Mouse (Mus musculus): ENCODE results near the gene Arhgap9. TPM values are rescaled to one million over a fixed set of nuclear protein-coding genes. Genes with fewer than 3 reads are reported as not detected.
"Not testable (repeated sequence)": the region's sequence is repeated elsewhere in the genome, so short reads cannot be mapped to it uniquely, and the experiment has no call there.

Arhgap9 gene
- polyA plus RNA-seq, 1 experiment: 0.97 TPM

DNA sequence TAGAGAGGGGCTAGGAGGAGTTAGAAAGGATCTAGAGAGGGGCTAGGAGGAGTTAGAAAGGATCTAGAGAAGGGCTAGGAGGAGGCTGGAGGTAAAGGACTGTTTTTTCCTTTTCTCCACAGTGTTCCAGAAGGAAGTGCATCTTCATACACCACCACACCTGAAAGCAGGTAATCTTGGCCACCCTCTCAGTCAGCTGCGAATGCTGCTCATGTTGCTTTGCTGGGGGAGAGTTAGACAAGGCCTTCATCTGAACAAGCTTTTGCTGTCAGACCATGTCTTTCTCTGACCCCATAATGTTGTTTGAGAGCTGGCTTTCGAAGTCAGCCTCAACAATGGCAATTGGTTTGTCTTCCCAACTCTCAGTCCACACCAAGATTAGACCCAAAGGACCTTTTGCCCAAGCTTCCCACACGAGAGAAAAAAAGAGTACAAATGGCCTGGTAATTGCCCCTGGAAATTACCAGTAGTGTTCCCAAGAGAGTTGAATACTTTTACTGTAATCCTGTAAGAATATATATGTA lies 28.1 kb upstream of the Arhgap9 start:
- TF ChIP-seq POLR2A (IDR thresholded peaks at IDR 0.05; ENCODE audit: borderline replicate concordance, insufficient read depth, low read length): no peak
- TF ChIP-seq CTCF (IDR thresholded peaks at IDR 0.05; ENCODE audit: borderline replicate concordance, insufficient read depth, low read depth, low read length): no peak
- 81% methylated on average over 3 of the region's 3 CpGs for WGBS

GRCm38 (mm10) chr10:127294895-127295510 lies 26.8 kb upstream of the Arhgap9 start:
- Histone ChIP-seq H3K27me3 (ENCODE audit: control insufficient read depth, insufficient read depth, low read length) (no peaks in the 10 kb centered on the region), H3K27ac (ENCODE audit: insufficient read depth, low read length) (no peak overlapping the region), H3K4me1 (ENCODE audit: control insufficient read depth, insufficient read depth, low read length) (no peaks in the 10 kb centered on the region), H3K4me3 (replicated peaks; ENCODE audit: insufficient read depth, low read depth, low read length) (no peak overlapping the region)
- TF ChIP-seq POLR2A (IDR thresholded peaks at IDR 0.05; ENCODE audit: borderline replicate concordance, insufficient read depth, low read length): no peak
- no peak for TF ChIP-seq CTCF (IDR thresholded peaks at IDR 0.05; ENCODE audit: borderline replicate concordance, insufficient read depth, low read depth, low read length)
- WGBS: 82% methylated on average over 10 of the region's 10 CpGs
- DNase-seq: no peak

More for the DNA sequence above, 28.1 kb upstream of the Arhgap9 start:
- no peak overlapping the region for H3K4me3 ChIP-seq (replicated peaks; ENCODE audit: insufficient read depth, low read depth, low read length)
- no peaks in the 10 kb centered on the region for H3K27me3 ChIP-seq (ENCODE audit: control insufficient read depth, insufficient read depth, low read length)
- no peak for DNase-seq
- H3K27ac ChIP-seq (ENCODE audit: insufficient read depth, low read length): no peak overlapping the region
- peaks cover 3% of the 10 kb centered on the region; the same call in 1 of the 2 replicates for H3K4me1 ChIP-seq (ENCODE audit: control insufficient read depth, insufficient read depth, low read length)

DNA sequence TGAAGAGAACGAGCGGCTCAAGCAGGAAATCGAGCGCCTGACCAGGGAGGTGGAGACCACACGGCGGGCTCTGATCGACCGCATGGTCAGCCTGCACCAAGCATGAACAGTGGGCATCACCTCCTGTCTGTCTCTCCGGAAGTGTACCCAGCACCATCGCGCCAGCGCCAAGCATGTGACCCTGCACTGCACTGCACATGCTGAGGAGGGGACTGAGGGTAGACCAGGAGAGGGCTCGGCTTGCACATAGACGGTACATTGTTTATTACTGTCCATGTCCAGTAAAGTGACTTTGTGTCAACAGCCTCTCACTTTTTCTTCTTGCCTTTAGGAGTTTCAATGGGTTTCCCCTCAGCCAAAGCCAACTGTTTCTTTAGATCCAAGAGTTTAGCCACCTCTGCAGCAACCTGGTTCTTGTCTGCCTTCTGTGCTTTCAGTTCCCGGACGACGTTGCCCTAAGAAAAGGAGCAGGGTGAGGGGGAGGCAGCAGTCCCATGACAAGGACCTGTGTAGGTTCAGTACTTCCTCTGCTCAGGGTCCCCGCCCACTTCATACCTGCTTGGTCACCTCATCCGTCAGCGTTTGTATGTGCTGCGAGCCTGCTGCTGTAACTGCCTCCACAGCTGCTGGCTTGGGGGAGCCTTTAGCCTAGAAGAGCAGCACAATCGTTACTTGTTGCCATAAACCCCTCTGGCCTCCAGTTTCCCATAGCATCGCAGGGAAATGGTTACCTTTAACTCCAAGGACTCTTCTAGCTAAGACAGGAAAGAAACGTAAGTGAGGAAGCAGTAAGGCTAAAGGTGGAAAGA lies 25.6 kb upstream of the Arhgap9 start:
- H3K27ac ChIP-seq (ENCODE audit: insufficient read depth, low read length): no peak overlapping the region
- H3K4me1 ChIP-seq (ENCODE audit: control insufficient read depth, insufficient read depth, low read length): no peaks in the 10 kb centered on the region
- TF ChIP-seq CTCF (IDR thresholded peaks at IDR 0.05; ENCODE audit: borderline replicate concordance, insufficient read depth, low read depth, low read length) (no peak), POLR2A (IDR thresholded peaks at IDR 0.05; ENCODE audit: borderline replicate concordance, insufficient read depth, low read length) (no peak)
- no peak for DNase-seq
- H3K27me3 ChIP-seq (ENCODE audit: control insufficient read depth, insufficient read depth, low read length): no peaks in the 10 kb centered on the region
- no peak overlapping the region for H3K4me3 ChIP-seq (replicated peaks; ENCODE audit: insufficient read depth, low read depth, low read length)
- 85% methylated on average over 24 of the region's 24 CpGs for WGBS

- 89% methylated on average over 16 of the region's 16 CpGs for WGBS
- Histone ChIP-seq H3K4me3 (replicated peaks; ENCODE audit: insufficient read depth, low read depth, low read length) (no peak overlapping the region), H3K27me3 (ENCODE audit: control insufficient read depth, insufficient read depth, low read length) (no peaks in the 10 kb centered on the region), H3K4me1 (ENCODE audit: control insufficient read depth, insufficient read depth, low read length) (no peaks in the 10 kb centered on the region), H3K27ac (ENCODE audit: insufficient read depth, low read length) (no peak overlapping the region)
- no peak for DNase-seq
- TF ChIP-seq POLR2A (IDR thresholded peaks at IDR 0.05; ENCODE audit: borderline replicate concordance, insufficient read depth, low read length) (no peak), CTCF (IDR thresholded peaks at IDR 0.05; ENCODE audit: borderline replicate concordance, insufficient read depth, low read depth, low read length) (no peak)
These were observed 24.5 kb upstream of the Arhgap9 start for GRCm38 (mm10) chr10:127297015-127297871.

GRCm38 (mm10) chr10:127300361-127300760 lies 21.4 kb upstream of the Arhgap9 start:
- WGBS: 85% methylated on average over 6 of the region's 6 CpGs
- H3K4me3 ChIP-seq (replicated peaks; ENCODE audit: insufficient read depth, low read depth, low read length): no peak overlapping the region
- no peaks in the 10 kb centered on the region for H3K4me1 ChIP-seq (ENCODE audit: control insufficient read depth, insufficient read depth, low read length)
- no peak overlapping the region for H3K27ac ChIP-seq (ENCODE audit: insufficient read depth, low read length)
- DNase-seq: no peak
- no peaks in the 10 kb centered on the region for H3K27me3 ChIP-seq (ENCODE audit: control insufficient read depth, insufficient read depth, low read length)
- TF ChIP-seq CTCF (IDR thresholded peaks at IDR 0.05; ENCODE audit: borderline replicate concordance, insufficient read depth, low read depth, low read length) (no peak), POLR2A (IDR thresholded peaks at IDR 0.05; ENCODE audit: borderline replicate concordance, insufficient read depth, low read length) (no peak)

DNA sequence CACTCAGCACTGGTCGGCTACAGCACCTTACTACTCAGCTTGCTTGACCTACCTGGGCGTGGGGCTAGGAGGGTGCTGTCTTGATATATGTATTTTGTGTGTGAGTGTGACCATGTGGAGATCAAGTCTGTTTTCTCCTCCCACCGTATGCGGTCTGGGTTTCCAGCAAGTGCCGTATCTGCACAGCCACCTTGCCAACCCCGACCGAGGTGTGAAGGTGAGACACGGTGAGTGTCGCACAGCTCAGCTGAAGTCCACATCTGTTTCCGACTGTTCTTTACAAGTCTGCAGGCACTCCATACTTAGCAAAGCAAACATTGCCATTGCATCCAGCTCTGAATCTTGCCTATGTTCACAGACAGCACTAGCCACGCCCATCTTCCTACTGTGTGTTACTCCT lies 18.6 kb upstream of the Arhgap9 start:
- no peak for DNase-seq
- H3K27ac ChIP-seq (ENCODE audit: insufficient read depth, low read length): no peak overlapping the region
- 93% methylated on average over 11 of the region's 11 CpGs for WGBS
- no peak overlapping the region for H3K4me3 ChIP-seq (replicated peaks; ENCODE audit: insufficient read depth, low read depth, low read length)
- H3K27me3 ChIP-seq (ENCODE audit: control insufficient read depth, insufficient read depth, low read length): no peaks in the 10 kb centered on the region
- no peak for TF ChIP-seq POLR2A (IDR thresholded peaks at IDR 0.05; ENCODE audit: borderline replicate concordance, insufficient read depth, low read length)
- H3K4me1 ChIP-seq (ENCODE audit: control insufficient read depth, insufficient read depth, low read length): no peaks in the 10 kb centered on the region

DNA sequence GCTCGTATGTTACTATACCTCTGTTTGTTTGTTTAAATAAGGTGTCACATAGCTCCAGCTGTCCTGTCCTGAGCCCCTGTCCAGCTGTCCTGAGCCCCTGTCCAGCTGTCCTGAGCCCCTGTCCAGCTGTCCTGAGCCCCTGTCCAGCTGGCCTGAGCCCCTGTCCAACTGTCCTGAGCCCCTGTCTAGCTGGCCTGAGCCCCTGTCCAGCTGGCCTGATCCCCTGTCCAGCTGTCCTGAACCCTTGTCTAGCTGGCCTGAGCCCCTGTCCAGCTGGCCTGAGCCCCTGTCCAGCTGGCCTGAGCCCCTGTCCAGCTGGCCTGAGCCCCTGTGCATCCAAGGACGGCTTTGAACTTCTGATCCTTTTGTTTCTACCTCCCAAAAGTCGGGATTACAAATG lies 12.6 kb upstream of the Arhgap9 start:
- not testable (repeated sequence) for H3K27ac ChIP-seq (ENCODE audit: insufficient read depth, low read length); H3K4me1 ChIP-seq (ENCODE audit: control insufficient read depth, insufficient read depth, low read length); DNase-seq; H3K27me3 ChIP-seq (ENCODE audit: control insufficient read depth, insufficient read depth, low read length); H3K4me3 ChIP-seq (replicated peaks; ENCODE audit: insufficient read depth, low read depth, low read length)
- 51% methylated on average over 3 of the region's 3 CpGs for WGBS

All from cerebellum, adult 2 months (tissue).